Mouse (Mus musculus) spleen, adult 2 months (tissue): Measurements from ENCODE around the gene Mgat4a. TPM values are rescaled to one million over a fixed set of nuclear protein-coding genes. Genes with fewer than 3 reads are reported as not detected.

Experiments used
- DNase-seq, 2 experiments: peaks; one replicate each; pipeline versions ENCODE4 v3.0.0 to v3.0.0-alpha.2; 2012 to 2021; ENCODE audit warnings: low spot score in 2 of 2, low read depth in 1 of 2
- H3K27ac ChIP-seq: fragments of 200-500 bp; 2 replicates; pipeline ENCODE4 v1.5.1; 2012; ENCODE audit warnings: low read length, inconsistent platforms; ENCODE audit not compliant: insufficient read depth
- H3K27me3 ChIP-seq: fragments of 200-500 bp; 2 replicates; pipeline ENCODE4 v1.6.1; 2012; ENCODE audit warnings: mild to moderate bottlenecking, moderate library complexity, low read length, inconsistent platforms; ENCODE audit not compliant: control insufficient read depth, insufficient read depth
- H3K36me3 ChIP-seq: fragments of 200-500 bp; 2 replicates; pipeline ENCODE4 v1.6.1; 2012; ENCODE audit warnings: mild to moderate bottlenecking, low read length, inconsistent platforms; ENCODE audit not compliant: control insufficient read depth, insufficient read depth
- H3K4me1 ChIP-seq: fragments of 200-500 bp; 2 replicates; pipeline ENCODE4 v1.6.1; 2011; ENCODE audit warnings: inconsistent platforms; ENCODE audit not compliant: control insufficient read depth, insufficient read depth, insufficient read length
- H3K4me3 ChIP-seq: fragments of 200-500 bp; 2 replicates; pipeline ENCODE4 v1.5.1; 2011; ENCODE audit warnings: mild to moderate bottlenecking, inconsistent platforms; ENCODE audit not compliant: insufficient read depth, insufficient read length; ENCODE audit errors: extremely low read depth
- CTCF ChIP-seq: fragments of 200-500 bp; IDR thresholded peaks from 2 replicates; pipeline ENCODE4 v1.5.1; 2011; ENCODE audit warnings: mild to moderate bottlenecking, inconsistent platforms; ENCODE audit not compliant: insufficient read depth, insufficient read length, insufficient replicate concordance; ENCODE audit errors: extremely low read depth
- POLR2A ChIP-seq: fragments of 200-500 bp; IDR thresholded peaks from 2 replicates; pipeline ENCODE4 v1.6.1; 2011; ENCODE audit warnings: low read depth, low read length, inconsistent platforms
- WGBS: fragments of 180-500 bp; shearing (Covaris S2); methylation state at CpG from one replicate; pipeline ENCODE4 v1.1.7; 2018; 5-methylcytosine and 5-hydroxymethylcytosine counted together
- polyA plus RNA-seq: library from polyadenylated mRNA; depleted of rRNA; stranded (reverse); fragments of >200 nt; gene quantifications from 2 replicates; pipeline ENCODE4 v1.2.3, GENCODE M21; 2012

The Mgat4a gene
- polyA plus RNA-seq, 1 experiment, result 8.4 TPM

DNA sequence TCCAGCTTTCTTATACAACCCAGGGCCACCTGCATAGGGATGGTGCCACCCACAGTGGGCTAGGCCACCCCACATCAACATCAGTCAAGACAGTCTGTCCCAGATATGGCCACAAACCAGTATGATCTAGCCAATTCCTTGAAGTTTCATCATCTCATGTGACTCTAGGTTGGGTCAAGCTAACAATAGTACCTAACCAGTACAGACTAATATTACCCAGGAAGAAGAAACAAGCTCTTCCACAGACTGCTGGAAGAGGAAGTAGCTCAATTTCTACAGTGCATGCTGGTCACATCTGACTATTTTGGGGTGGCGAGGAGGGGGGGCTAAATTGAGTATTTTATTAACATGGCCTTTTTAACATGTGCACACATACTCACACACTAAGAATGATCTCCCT, 54.4 kb downstream of the Mgat4a start:
- WGBS, result 54% methylated on average over 1 of the region's 1 CpGs
- peaks cover 18% of the 10 kb centered on the region for H3K4me1 ChIP-seq

GRCm38 (mm10) chr1:37484612-37485011, 56.2 kb downstream of the Mgat4a start:
- peaks cover 6% of the 10 kb centered on the region for H3K36me3 ChIP-seq
- H3K27ac ChIP-seq, result no peak overlapping the region
- no peak overlapping the region for H3K4me3 ChIP-seq
- peaks cover 16% of the 10 kb centered on the region for H3K4me1 ChIP-seq
- WGBS, result 83% methylated on average over 4 of the region's 4 CpGs
- DNase-seq, result no peak
- H3K27me3 ChIP-seq, result no peaks in the 10 kb centered on the region
- TF ChIP-seq POLR2A (no peak), CTCF (no peak)

More for the DNA sequence above, 54.4 kb downstream of the Mgat4a start:
- Histone ChIP-seq H3K27me3 (no peaks in the 10 kb centered on the region), H3K4me3 (no peak overlapping the region), H3K27ac (peak overlapping the region; percentile 80), H3K36me3 (peaks cover 6% of the 10 kb centered on the region)
- TF ChIP-seq POLR2A (no peak), CTCF (no peak)
- no peak for DNase-seq

- 11% methylated on average over 2 of the region's 2 CpGs for WGBS
- no peaks in the 10 kb centered on the region for H3K36me3 ChIP-seq
These were observed 59.5 kb downstream of the Mgat4a start for GRCm38 (mm10) chr1:37481331-37481730.

DNA sequence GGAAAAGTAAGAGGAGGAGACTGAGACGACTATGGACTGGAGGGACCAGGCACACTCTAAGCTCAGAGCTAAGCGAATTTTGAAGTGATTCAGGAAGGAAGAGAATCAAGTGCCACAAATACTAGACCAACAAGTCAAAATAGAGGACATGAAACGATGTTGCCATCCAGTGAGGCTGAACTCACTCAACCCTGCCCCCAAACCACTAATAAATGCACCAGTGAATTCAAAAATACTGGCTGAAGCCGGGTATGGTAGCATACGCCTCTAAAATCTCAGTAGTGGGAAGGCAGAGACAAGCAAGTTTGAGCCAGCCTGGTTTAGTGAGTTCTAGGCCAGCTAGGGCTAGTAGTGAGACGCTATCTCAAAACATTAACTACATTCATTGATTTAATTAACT, 60.1 kb downstream of the Mgat4a start:
- Histone ChIP-seq H3K36me3 (no peaks in the 10 kb centered on the region), H3K4me3 (no peak overlapping the region), H3K4me1 (peaks cover 17% of the 10 kb centered on the region; the same call in 1 of the 2 replicates), H3K27ac (peak overlapping the region; percentile 68), H3K27me3 (no peaks in the 10 kb centered on the region)
- TF ChIP-seq POLR2A, result no peak
- no peak for TF ChIP-seq CTCF
- 34% methylated on average over 6 of the region's 6 CpGs for WGBS
- peak in 1 of 2 experiments; percentile 25 for DNase-seq

More at GRCm38 (mm10) chr1:37481331-37481730, 59.5 kb downstream of the Mgat4a start:
- Histone ChIP-seq H3K4me3 (no peak overlapping the region), H3K27ac (peak overlapping the region; percentile 38; the same call in 1 of the 2 replicates), H3K27me3 (no peaks in the 10 kb centered on the region), H3K4me1 (peaks cover 19% of the 10 kb centered on the region; the same call in 1 of the 2 replicates)
- TF ChIP-seq POLR2A (no peak), CTCF (no peak)
- no peak for DNase-seq

DNA sequence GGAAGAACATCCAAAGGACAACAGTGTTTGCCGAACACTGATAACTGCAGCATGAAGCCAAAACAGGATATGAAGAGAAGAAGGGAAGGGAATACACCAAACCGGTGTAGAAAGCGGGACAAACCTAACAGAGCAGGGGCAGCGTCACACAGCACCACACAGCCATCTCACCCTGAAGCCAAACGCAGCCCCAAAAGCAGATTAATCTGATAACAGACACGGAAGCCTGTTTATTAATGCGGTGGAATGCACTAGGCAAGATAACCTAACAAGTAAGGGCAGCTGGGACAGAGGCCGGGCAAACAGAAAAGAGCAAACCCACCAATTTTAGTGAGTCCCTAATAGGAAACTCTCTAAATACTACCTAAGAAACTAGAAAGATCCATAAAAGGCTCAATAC, 61.1 kb downstream of the Mgat4a start:
- TF ChIP-seq CTCF (no peak), POLR2A (no peak)
- Histone ChIP-seq H3K36me3 (no peaks in the 10 kb centered on the region), H3K27me3 (no peaks in the 10 kb centered on the region), H3K4me3 (no peak overlapping the region), H3K4me1 (peaks cover 24% of the 10 kb centered on the region; the same call in 1 of the 2 replicates), H3K27ac (no peak overlapping the region)
- DNase-seq, result no peak
- WGBS, result 69% methylated on average over 8 of the region's 8 CpGs

DNA sequence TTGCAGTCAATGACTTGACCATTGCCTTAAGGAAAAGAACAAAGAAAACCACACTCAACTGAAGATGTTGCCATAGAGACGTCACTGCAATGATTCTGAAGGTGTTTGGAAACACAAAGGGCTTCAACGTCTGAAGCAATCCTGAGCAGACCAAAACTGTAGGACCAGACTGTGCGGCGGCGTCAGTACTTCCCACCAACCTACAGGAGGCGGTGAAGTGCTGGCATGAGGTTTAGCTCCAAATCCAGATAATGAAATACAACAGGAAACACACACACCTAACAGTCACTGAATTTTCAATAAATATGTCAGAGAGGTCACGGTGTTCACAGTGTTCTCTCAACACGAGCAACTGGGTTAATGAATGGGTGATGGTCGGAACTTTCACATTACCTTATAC, 61.7 kb downstream of the Mgat4a start:
- TF ChIP-seq POLR2A, result no peak
- TF ChIP-seq CTCF, result peak; percentile 50; the same call in 1 of the 2 replicates
- peak in 1 of 2 experiments; percentile 34 for DNase-seq
- Histone ChIP-seq H3K4me1 (peaks cover 26% of the 10 kb centered on the region; the same call in 1 of the 2 replicates), H3K27ac (no peak overlapping the region), H3K36me3 (no peaks in the 10 kb centered on the region), H3K4me3 (no peak overlapping the region), H3K27me3 (no peaks in the 10 kb centered on the region)
- 26% methylated on average over 9 of the region's 9 CpGs for WGBS

DNA sequence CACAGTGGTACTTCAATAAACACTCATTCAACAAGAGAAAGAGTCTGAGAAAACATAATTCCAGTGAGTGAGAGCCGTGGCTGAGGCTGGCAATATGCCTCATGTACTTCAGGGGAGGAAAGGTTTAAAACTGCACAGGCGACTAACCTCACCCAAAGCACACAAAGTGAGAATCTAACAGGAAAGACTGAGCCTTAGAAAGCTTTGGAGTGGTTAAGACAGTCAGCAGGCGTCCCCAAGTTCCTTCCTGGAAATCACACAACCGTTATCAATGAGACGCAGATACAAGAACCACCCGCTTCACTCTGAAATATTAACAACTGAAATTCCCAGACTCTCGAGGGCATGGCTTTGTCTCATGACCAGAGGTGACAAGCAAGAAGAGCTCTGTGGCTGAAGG, 62.4 kb downstream of the Mgat4a start:
- 5% methylated on average over 7 of the region's 7 CpGs for WGBS
- no peak for DNase-seq
- Histone ChIP-seq H3K4me3 (no peak overlapping the region; the same call in 1 of the 2 replicates), H3K36me3 (no peaks in the 10 kb centered on the region), H3K27ac (peak overlapping the region; percentile 67), H3K4me1 (peaks cover 31% of the 10 kb centered on the region; the same call in 1 of the 2 replicates), H3K27me3 (no peaks in the 10 kb centered on the region)
- TF ChIP-seq CTCF, result no peak
- no peak for TF ChIP-seq POLR2A

DNA sequence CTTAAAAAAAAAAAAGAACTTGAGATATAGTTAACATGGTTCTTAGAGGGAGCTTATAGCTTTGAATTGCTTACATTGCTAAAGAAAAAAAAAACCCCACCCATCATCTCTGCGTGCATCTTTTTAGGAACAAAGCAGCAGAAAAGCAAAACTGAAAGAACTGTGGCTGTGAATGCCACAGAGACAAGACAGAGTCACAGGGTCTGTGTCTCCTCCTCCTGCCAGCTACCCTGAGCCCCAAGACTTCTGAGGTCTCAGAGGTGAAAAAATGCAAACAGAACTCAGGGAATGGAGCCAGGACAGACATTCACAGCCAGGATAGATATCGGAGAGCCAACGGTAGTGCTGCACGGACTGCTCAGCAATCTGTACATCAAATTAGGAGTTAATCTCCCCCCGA, 62.9 kb downstream of the Mgat4a start:
- peak overlapping the region; percentile 25; the same call in 1 of the 2 replicates for H3K4me3 ChIP-seq
- peak in 1 of 2 experiments; percentile 32 for DNase-seq
- peak overlapping the region; percentile 67 for H3K27ac ChIP-seq
- WGBS, result 19% methylated on average over 5 of the region's 5 CpGs
- H3K36me3 ChIP-seq, result no peaks in the 10 kb centered on the region
- peaks cover 35% of the 10 kb centered on the region; the same call in 1 of the 2 replicates for H3K4me1 ChIP-seq
- TF ChIP-seq POLR2A (no peak), CTCF (no peak)
- H3K27me3 ChIP-seq, result no peaks in the 10 kb centered on the region
